Mouse (Mus musculus) lung, adult 10 weeks (tissue): ENCODE results near the gene Gsto1. TPM values are rescaled to one million over a fixed set of nuclear protein-coding genes. Genes with fewer than 3 reads are reported as not detected.

ENCODE experiments used
- polyA plus RNA-seq: library from polyadenylated mRNA; stranded (reverse); fragments of 350-450 nt; fragmentation: Illumina TruSeq; extraction: RNeasy Lipid Tissue Mini Kit (QIAGEN cat#74804); gene quantifications from one replicate; pipeline ENCODE4 v1.2.3, GENCODE M21; 2014; ENCODE audit warnings: low read depth, low replicate concordance; ENCODE audit not compliant: insufficient read depth

Gene Gsto1
- polyA plus RNA-seq = 173 TPM

GRCm38 (mm10) chr19:47854796-47855783, at the start of gene Gsto1:
TSS of gene Gsto1 (plus strand) at chr19:47854970.

GRCm38 (mm10) chr19:47865353-47865947, 10.7 kb downstream of the Gsto1 start, which contains the start of gene Gsto2:
TSS of gene Gsto2 (plus strand) at chr19:47865534.

Other genes with a start within 250 kb of the Gsto1 start
- 2.3 TPM for gene Col17a1, start 162.9 kb upstream of the Gsto1 start, polyA plus RNA-seq
- 66.5 TPM for gene Sfr1, start 123.3 kb upstream of the Gsto1 start, polyA plus RNA-seq
- gene Gsto2, start 10.6 kb downstream of the Gsto1 start, polyA plus RNA-seq = 1.7 TPM
- gene Cfap43, start 64.3 kb downstream of the Gsto1 start, polyA plus RNA-seq = 8.6 TPM
- gene Itprip, start 64.3 kb downstream of the Gsto1 start, polyA plus RNA-seq = 10.8 TPM
- gene Cfap58, start 82.7 kb downstream of the Gsto1 start, polyA plus RNA-seq = 3.3 TPM